Mouse (Mus musculus): Measurements from ENCODE around the gene Mgrn1. TPM values are rescaled to one million over a fixed set of nuclear protein-coding genes. Genes with fewer than 3 reads are reported as not detected.

The Mgrn1 gene
- polyA plus RNA-seq, 1 experiment: 75.4 TPM

DNA sequence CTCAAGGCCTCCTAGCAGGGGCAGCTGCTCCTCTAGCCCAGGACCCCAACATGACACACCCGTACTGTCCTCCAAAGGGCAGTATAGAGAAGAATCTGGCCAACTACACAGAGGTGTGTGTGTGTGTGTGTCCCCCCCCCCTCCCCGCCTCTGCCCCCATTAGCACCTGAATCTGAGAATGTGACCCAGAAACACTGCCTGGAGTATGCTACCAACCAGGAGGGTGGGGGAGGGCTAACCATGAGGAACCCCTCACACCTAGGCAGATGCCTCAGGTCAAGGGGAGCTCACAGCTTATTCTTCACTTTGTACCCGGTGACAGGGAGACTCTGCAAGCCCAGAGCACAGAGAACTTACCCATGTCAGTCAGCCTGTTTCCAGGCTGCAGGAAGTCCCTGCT is 8.3 kb upstream of the Mgrn1 start:
- H3K4me1 ChIP-seq (ENCODE audit: control insufficient read depth, insufficient read depth, low read length): peaks cover 25% of the 10 kb centered on the region
- H3K27ac ChIP-seq (ENCODE audit: insufficient read depth, low read depth, low read length): peak overlapping the region; percentile 90

DNA sequence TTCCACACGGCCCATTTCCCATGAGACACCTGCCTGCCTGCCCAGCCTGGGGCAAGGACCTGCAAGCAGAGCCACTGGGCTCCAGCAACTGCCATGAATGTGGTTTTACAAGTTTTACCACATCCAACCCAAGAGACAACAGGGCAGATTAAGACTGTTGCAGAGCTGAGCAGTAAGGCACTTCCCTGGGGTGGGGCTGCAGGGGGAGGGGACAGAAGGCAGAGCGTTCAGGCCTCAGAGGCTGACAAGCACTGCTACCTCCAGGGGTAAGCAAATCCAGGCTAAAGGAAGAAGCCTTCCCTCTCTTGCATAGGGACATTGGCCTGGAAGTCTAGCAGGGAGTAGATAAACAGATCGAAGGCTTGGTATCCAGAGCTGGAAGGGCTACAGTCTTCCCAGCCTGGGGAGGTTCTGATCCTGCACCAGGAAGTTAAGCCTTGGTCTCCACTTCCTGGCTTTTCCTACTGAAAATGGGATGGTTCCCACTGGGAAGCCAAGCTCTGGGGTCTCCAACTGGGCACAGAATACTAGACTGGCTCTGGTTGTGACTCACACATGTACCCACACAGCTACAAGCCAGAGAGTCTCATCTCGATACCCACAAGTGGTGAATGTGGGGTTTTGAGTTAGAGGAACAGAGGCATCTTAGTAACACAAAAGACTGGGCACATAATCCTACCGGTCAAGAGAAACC is 7.7 kb upstream of the Mgrn1 start:
- Histone ChIP-seq H3K4me3 (ENCODE audit: insufficient read depth, low read length) (peak overlapping the region; percentile 99), H3K4me1 (ENCODE audit: control insufficient read depth, insufficient read depth, low read length) (peaks cover 24% of the 10 kb centered on the region), H3K27ac (ENCODE audit: insufficient read depth, low read depth, low read length) (peak overlapping the region; percentile 90)
- TF ChIP-seq CTCF (IDR thresholded peaks at IDR 0.05; ENCODE audit: low read depth, low read length): no peak
- no peak for TF ChIP-seq POLR2A (IDR thresholded peaks at IDR 0.05; ENCODE audit: borderline replicate concordance, low read depth, low read length)

More for the DNA sequence above, 8.3 kb upstream of the Mgrn1 start:
- no peak for TF ChIP-seq CTCF (IDR thresholded peaks at IDR 0.05; ENCODE audit: low read depth, low read length)
- no peak for TF ChIP-seq POLR2A (IDR thresholded peaks at IDR 0.05; ENCODE audit: borderline replicate concordance, low read depth, low read length)
- peak overlapping the region; percentile 99 for H3K4me3 ChIP-seq (ENCODE audit: insufficient read depth, low read length)

DNA sequence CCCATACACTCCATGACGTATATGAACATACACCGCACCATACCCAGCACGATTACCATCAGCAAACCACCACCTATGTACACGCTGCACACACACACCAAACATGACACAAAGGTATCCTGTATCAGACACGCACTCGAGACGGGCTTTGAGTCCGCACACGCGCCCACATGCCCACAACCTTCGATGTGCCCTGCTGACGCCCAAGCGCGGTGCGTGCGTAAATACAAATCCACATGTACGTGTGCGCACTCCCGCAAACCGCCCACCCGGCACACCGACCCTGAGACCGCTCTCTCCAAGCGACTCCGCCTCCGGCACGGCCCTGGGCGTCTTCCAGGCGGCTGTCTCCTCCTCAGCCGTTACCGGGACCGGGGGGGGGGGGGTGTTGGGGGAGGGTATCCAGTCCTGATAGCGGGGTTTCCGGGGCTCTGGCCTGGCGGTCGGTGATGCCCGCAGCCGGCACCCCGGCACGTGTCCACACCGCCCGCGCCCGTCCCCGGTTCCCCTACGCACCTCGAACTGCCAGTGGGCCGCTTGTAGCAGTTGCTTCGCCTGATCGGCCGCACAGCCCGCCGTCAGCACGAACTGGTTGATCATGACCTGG is 6.8 kb upstream of the Mgrn1 start:
- TF ChIP-seq CTCF (IDR thresholded peaks at IDR 0.05; ENCODE audit: low read depth, low read length) (no peak), POLR2A (IDR thresholded peaks at IDR 0.05; ENCODE audit: borderline replicate concordance, low read depth, low read length) (no peak)
- Histone ChIP-seq H3K4me3 (ENCODE audit: insufficient read depth, low read length) (peak overlapping the region; percentile 99), H3K27ac (ENCODE audit: insufficient read depth, low read depth, low read length) (peak overlapping the region; percentile 90), H3K4me1 (ENCODE audit: control insufficient read depth, insufficient read depth, low read length) (peaks cover 24% of the 10 kb centered on the region)

DNA sequence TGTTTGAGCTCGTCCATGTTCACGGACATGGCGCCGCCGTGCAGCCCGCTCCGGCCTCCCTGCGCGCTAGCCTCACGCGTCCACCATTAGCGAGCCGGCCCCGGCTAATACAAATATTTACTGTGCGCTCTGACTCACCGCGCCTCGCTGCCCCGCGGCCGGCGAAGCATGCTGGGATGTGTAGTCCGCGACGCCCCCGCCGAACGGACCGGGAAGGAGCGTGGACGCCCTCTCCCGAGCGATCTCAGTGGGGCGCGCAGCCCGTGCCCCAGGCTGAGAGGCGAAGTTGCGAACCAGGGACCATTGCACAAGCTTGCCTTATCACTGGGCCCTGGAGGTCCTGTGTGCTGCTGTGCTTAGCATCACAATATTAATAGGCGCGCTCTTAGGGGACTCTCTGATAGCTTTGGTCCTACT is 6.3 kb upstream of the Mgrn1 start:
- Histone ChIP-seq H3K4me3 (ENCODE audit: insufficient read depth, low read length) (peak overlapping the region; percentile 99), H3K27ac (ENCODE audit: insufficient read depth, low read depth, low read length) (peak overlapping the region; percentile 90), H3K4me1 (ENCODE audit: control insufficient read depth, insufficient read depth, low read length) (peaks cover 24% of the 10 kb centered on the region)
- no peak; the same call in 1 of the 2 replicates for TF ChIP-seq CTCF (IDR thresholded peaks at IDR 0.05; ENCODE audit: low read depth, low read length)
- TF ChIP-seq POLR2A (IDR thresholded peaks at IDR 0.05; ENCODE audit: borderline replicate concordance, low read depth, low read length): no peak

DNA sequence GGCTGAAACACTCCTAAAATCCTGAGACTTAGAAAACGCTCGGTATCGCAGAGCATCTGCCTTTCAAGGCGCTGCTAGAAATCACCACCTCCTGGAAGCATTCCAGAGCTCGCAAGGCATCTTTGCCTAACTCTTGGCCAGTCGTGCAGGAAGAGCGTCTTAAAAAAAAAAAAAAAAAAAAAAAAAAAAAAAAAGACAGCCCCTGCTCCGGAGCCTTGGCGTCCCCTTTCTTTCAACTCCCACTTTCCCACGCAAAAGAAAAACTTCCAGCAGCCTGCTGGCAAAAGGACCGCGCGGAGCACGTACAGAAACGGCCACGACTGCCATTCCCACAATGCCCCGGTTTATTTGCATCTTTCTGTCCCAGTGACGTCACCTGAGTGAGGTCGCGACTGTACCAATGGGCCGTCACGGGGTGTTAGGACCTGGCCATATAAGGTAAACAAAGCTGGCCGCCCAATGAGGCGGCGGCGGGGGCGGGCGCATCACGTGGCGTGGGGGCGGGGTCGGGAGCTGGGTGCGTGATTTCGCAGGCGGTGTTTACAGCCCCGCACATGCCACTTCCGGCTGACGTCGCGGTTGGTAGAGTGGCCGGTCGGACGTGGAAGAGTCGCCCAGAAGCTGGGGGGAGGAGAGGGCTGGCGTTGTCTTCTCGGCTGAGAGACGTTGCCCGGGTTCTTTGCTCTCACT is 5.8 kb upstream of the Mgrn1 start, which contains the start of gene Ubald1:
Gene Ubald1, minus strand, starts transcription at position 180 of the 690 bp plus-strand sequence.
- H3K27ac ChIP-seq (ENCODE audit: insufficient read depth, low read depth, low read length): peak within 1 kb of the TSS; percentile 92
- H3K4me3 ChIP-seq (ENCODE audit: insufficient read depth, low read length): peak within 1 kb of the TSS; percentile 99
- TF ChIP-seq POLR2A (IDR thresholded peaks at IDR 0.05; ENCODE audit: borderline replicate concordance, low read depth, low read length) (no peak), CTCF (IDR thresholded peaks at IDR 0.05; ENCODE audit: low read depth, low read length) (no peak)
- peaks cover 26% of the 10 kb centered on the region for H3K4me1 ChIP-seq (ENCODE audit: control insufficient read depth, insufficient read depth, low read length)

DNA sequence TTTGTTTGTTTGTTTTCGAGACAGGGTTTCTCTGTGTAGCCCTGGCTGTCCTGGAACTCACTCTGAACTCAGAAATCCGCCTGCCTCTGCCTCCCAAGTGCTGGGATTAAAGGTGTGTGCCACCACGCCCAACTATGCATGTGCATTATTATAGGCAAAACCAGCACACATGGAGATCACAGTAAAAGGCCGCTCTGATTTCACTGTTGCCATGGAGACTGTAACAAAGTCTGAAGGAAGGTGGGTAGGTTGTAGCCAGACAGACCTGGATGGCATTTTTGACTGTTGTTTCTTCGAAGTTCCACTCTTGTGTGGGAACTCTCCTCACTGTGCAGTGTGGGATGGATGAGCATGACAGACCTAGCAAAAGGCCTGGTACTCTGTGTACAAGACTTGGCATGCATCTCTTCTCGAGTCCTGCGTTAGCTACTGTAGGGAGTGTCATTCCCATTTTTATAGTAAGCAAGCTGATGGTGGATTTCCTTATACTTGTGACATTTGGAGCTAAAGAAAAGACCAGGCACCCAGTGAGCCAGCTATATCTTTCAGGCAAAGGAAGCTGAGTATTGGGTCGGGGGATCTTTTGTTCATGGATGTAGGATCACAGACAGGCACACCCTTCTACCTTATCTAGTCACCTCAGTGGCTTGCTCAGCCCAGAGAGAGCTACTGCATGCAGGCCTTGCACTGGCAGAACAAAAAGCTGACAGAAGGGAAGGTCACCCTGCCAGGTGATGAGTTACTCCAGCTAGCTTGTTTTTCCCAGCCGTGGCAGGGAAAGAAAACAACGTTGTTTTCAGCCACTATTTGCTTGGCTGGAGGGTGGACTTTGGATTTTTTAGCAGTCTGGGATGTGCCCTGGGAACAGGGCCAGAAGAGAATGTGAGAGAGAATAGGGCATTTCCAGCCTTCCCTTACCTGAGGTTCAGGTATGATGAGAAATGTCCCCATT is 4.4 kb upstream of the Mgrn1 start:
- TF ChIP-seq POLR2A (IDR thresholded peaks at IDR 0.05; ENCODE audit: borderline replicate concordance, low read depth, low read length): no peak
- peak overlapping the region; percentile 92 for H3K27ac ChIP-seq (ENCODE audit: insufficient read depth, low read depth, low read length)
- peak overlapping the region; percentile 80 for H3K4me3 ChIP-seq (ENCODE audit: insufficient read depth, low read length)
- H3K4me1 ChIP-seq (ENCODE audit: control insufficient read depth, insufficient read depth, low read length): peaks cover 18% of the 10 kb centered on the region

DNA sequence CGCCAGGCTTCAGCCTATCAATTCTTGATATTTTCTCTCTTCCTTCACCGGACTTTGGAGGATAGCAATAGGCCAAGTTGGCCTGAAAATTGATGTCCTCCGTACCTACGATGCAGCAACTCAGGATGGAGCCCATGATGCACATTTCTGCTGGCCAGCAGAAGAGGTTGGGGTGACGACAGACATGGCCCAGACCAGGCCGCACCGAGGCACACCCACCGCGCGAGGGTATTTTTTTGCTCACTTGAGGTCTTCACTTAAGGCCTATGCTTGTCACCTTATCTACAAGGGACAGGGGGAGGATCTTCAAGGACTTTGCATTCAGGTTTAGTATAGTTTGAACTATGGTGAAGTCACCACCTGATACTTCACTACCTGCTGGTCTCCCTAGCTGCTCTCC is 1.1 kb upstream of the Mgrn1 start:
- Histone ChIP-seq H3K27ac (ENCODE audit: insufficient read depth, low read depth, low read length) (no peak overlapping the region), H3K4me3 (ENCODE audit: insufficient read depth, low read length) (no peak overlapping the region), H3K4me1 (ENCODE audit: control insufficient read depth, insufficient read depth, low read length) (peaks cover 24% of the 10 kb centered on the region)
- TF ChIP-seq CTCF (IDR thresholded peaks at IDR 0.05; ENCODE audit: low read depth, low read length) (no peak), POLR2A (IDR thresholded peaks at IDR 0.05; ENCODE audit: borderline replicate concordance, low read depth, low read length) (no peak)

DNA sequence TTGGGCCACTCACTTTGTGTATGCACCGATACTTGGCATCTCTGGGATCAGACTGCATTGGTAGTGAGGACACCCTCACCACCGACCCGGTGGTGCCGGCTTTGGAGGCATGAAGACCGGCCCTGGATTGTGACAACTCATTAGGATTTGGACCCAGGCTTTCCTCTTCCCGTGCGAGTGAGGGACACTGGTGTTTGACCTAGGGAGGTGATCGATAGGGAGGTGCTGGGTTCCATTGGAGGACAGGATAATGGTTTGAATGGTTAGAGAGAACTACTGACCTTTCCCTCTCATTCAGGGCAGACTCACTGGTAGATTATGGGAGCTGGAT is 606 bp downstream of the Mgrn1 start:
- H3K4me1 ChIP-seq (ENCODE audit: control insufficient read depth, insufficient read depth, low read length): peaks cover 24% of the 10 kb centered on the region
- TF ChIP-seq CTCF (IDR thresholded peaks at IDR 0.05; ENCODE audit: low read depth, low read length): no peak
- TF ChIP-seq POLR2A (IDR thresholded peaks at IDR 0.05; ENCODE audit: borderline replicate concordance, low read depth, low read length): no peak
- peak overlapping the region; percentile 68 for H3K27ac ChIP-seq (ENCODE audit: insufficient read depth, low read depth, low read length)
- H3K4me3 ChIP-seq (ENCODE audit: insufficient read depth, low read length): peak overlapping the region; percentile 98

DNA sequence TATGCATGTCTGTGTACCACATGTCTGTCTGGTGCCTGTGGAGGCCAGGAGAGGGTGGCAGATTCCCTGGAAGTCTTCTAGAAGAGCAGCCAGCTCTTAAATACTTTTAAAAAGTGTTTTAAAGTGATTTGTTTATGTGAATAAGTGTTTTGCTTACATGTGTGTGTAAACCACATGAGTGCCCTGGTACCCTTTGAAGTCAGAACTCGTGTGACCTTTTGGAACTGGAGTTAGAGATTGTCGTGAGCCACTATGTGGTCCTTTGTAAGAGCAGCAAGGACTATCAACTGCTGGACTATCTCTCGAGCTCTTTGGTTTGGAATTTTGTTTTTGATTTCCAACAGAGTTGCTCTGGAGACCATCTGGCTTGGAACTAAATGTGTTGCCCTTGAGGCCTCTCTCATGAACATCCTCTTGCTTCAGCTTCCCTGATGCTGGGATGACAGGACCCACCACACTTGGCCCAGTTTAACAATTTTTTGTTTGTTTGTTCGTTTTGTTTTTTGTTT is 4.2 kb downstream of the Mgrn1 start:
- H3K4me1 ChIP-seq (ENCODE audit: control insufficient read depth, insufficient read depth, low read length): peaks cover 43% of the 10 kb centered on the region
- H3K27ac ChIP-seq (ENCODE audit: insufficient read depth, low read depth, low read length): no peak overlapping the region
- no peak for TF ChIP-seq POLR2A (IDR thresholded peaks at IDR 0.05; ENCODE audit: borderline replicate concordance, low read depth, low read length)
- no peak for TF ChIP-seq CTCF (IDR thresholded peaks at IDR 0.05; ENCODE audit: low read depth, low read length)
- no peak overlapping the region for H3K4me3 ChIP-seq (ENCODE audit: insufficient read depth, low read length)

Measured in bone marrow macrophage, adult 2 months (primary cell).